Mouse (Mus musculus): ENCODE results near the gene Vars.
A peak's percentile ranks its signal among the peaks of the same experiment; 100 is the strongest.

The Vars gene

GRCm38 (mm10) chr17:35048149-35048931 is 47.6 kb downstream of the Vars start:
- no peak for DNase-seq (ENCODE audit: low read depth, low spot score)

- DNase-seq (ENCODE audit: low read depth, low spot score): no peak
These were observed 48.2 kb downstream of the Vars start for GRCm38 (mm10) chr17:35048932-35049440.

GRCm38 (mm10) chr17:35049561-35050016 is 48.8 kb downstream of the Vars start, which contains the start of gene Clic1:
Clic1 (plus strand) TSS chr17:35049966.
- peak; percentile 41 for DNase-seq (ENCODE audit: low read depth, low spot score)

GRCm38 (mm10) chr17:35050126-35050750 is 49.5 kb downstream of the Vars start:
- DNase-seq (ENCODE audit: low read depth, low spot score): peak; percentile 77

GRCm38 (mm10) chr17:35051156-35052086 is 50.6 kb downstream of the Vars start:
- peak; percentile 90 for DNase-seq (ENCODE audit: low read depth, low spot score)

- peak; percentile 56 for DNase-seq (ENCODE audit: low read depth, low spot score)
These were observed 51.5 kb downstream of the Vars start for GRCm38 (mm10) chr17:35052271-35052798.

- DNase-seq (ENCODE audit: low read depth, low spot score): no peak
These were observed 55.1 kb downstream of the Vars start for GRCm38 (mm10) chr17:35055691-35056495.

GRCm38 (mm10) chr17:35057090-35057489 is 56.3 kb downstream of the Vars start:
- no peak for DNase-seq (ENCODE audit: low read depth, low spot score)

GRCm38 (mm10) chr17:35058316-35058715 is 57.5 kb downstream of the Vars start:
- DNase-seq (ENCODE audit: low read depth, low spot score): no peak

GRCm38 (mm10) chr17:35058911-35059892 is 58.4 kb downstream of the Vars start, which contains the start of gene Ddah2:
Ddah2 (plus strand) TSS chr17:35059035.
- DNase-seq (ENCODE audit: low read depth, low spot score): peak; percentile 90

- no peak for DNase-seq (ENCODE audit: low read depth, low spot score)
These were observed 59.3 kb downstream of the Vars start for GRCm38 (mm10) chr17:35060071-35060470.

GRCm38 (mm10) chr17:35060737-35061297 is 60.0 kb downstream of the Vars start:
- peak; percentile 73 for DNase-seq (ENCODE audit: low read depth, low spot score)

GRCm38 (mm10) chr17:35061299-35061698 is 60.5 kb downstream of the Vars start:
- peak; percentile 36 for DNase-seq (ENCODE audit: low read depth, low spot score)

GRCm38 (mm10) chr17:35063466-35063865 is 62.7 kb downstream of the Vars start:
- no peak for DNase-seq (ENCODE audit: low read depth, low spot score)

GRCm38 (mm10) chr17:35064378-35064877 is 63.6 kb downstream of the Vars start:
- no peak for DNase-seq (ENCODE audit: low read depth, low spot score)

GRCm38 (mm10) chr17:35064951-35065947 is 64.5 kb downstream of the Vars start, which contains the start of gene Ly6g6c:
Ly6g6c (plus strand) TSS chr17:35065388.
- peak; percentile 94 for DNase-seq (ENCODE audit: low read depth, low spot score)
